Mouse (Mus musculus): ENCODE data around the gene Nbea. TPM values are rescaled to one million over a fixed set of nuclear protein-coding genes. Genes with fewer than 3 reads are reported as not detected.
"Not testable (repeated sequence)": the region's sequence is repeated elsewhere in the genome, so short reads cannot be mapped to it uniquely, and the experiment has no call there.

Nbea gene
- polyA plus RNA-seq, 1 experiment, result 3.4 TPM

DNA sequence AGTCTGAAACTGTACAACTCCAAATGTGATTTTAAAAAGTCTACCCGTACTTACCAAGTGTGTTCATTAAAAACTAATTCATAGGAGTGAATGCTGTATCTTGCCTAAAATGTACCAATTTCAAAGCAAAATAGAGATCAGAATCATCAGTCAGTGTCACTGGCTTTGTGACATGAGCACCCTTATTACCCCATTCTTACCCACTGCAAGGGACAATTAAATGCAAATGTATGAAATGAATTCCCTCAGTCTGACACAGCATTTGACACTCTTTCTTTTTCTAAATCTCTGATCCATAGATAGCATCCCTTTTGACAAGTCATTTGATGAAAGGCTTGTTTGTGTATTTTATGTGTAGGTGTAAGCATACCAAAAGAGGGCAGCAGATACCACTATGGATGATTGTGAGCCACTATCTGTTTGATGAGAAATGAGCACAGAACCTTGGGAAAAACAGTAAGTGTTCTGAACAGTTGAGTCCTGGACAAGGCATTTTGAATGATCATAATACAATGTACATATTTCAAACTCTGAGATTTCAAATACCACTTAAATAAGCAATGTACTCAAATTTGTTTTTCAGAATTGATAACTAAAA is 104.4 kb downstream of the Nbea start:
- Histone ChIP-seq H3K4me1 (ENCODE audit: control insufficient read depth, insufficient read depth, insufficient read length, low read length) (no peaks in the 10 kb centered on the region), H3K4me3 (ENCODE audit: insufficient read depth, low read depth, low read length) (no peak overlapping the region), H3K27ac (replicated peaks; ENCODE audit: low read depth, low read length) (no peak overlapping the region)

- Histone ChIP-seq H3K27ac (replicated peaks; ENCODE audit: low read depth, low read length) (no peak overlapping the region), H3K4me1 (ENCODE audit: control insufficient read depth, insufficient read depth, insufficient read length, low read length) (no peaks in the 10 kb centered on the region), H3K4me3 (ENCODE audit: insufficient read depth, low read depth, low read length) (no peak overlapping the region)
These were observed 115.7 kb downstream of the Nbea start for GRCm38 (mm10) chr3:56067849-56068248.

DNA sequence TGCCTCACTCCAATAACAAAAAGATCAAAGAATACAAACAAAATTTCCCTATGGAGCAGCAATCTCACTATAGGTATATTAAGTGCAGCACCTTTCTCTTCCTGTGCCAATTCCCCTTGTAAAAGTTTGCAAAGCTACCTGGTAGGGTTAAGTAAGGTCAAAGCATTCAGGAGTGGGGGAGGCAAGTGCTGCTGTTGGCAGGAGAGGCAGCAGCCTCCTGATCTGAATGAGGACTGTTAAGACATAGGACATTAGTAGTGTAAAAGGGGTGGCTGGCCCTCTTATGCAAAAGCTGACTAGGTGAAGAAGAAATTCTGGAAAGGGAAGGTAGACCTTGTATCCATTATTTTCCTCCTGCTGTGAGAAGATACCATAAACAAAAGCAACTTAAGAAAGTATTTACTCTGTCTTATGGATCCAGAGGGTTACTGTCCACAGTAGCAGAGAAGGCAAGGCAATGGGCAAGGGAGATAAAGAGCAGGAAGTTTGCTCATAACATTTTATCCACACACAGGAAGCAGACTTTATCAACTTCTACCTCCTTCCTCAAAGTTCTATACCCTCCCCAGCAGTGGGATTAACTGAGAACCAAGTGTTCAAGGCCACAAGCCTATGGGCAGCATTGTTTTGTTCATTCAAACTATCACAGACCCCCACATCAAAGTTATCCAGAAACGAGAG is 117.0 kb downstream of the Nbea start:
- no peak overlapping the region for H3K4me3 ChIP-seq (ENCODE audit: insufficient read depth, low read depth, low read length)
- no peak overlapping the region for H3K27ac ChIP-seq (replicated peaks; ENCODE audit: low read depth, low read length)
- no peaks in the 10 kb centered on the region for H3K4me1 ChIP-seq (ENCODE audit: control insufficient read depth, insufficient read depth, insufficient read length, low read length)

DNA sequence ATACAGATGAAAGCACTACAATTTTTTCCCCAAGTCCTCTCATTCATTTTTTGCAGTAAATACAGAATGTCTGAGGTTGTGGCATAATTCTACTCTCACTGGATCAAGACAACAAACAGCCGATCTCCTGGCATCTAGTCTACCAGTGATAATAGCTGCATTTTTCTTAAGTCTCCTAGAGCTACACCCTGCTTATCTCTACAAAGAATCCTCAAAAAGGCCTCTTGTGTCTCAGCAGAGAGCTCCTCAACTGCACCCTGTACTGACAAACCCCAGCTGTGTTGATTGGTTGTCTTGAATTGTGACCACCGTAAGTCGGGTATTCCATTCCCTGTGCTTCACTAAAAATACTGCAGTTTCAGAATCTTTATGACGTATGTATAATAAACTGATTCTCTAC is 118.3 kb downstream of the Nbea start:
- Histone ChIP-seq H3K4me3 (ENCODE audit: insufficient read depth, low read depth, low read length) (no peak overlapping the region), H3K27ac (replicated peaks; ENCODE audit: low read depth, low read length) (no peak overlapping the region), H3K4me1 (ENCODE audit: control insufficient read depth, insufficient read depth, insufficient read length, low read length) (no peaks in the 10 kb centered on the region)

- Histone ChIP-seq H3K27ac (replicated peaks; ENCODE audit: low read depth, low read length) (no peak overlapping the region), H3K4me1 (ENCODE audit: control insufficient read depth, insufficient read depth, insufficient read length, low read length) (no peaks in the 10 kb centered on the region), H3K4me3 (ENCODE audit: insufficient read depth, low read depth, low read length) (no peak overlapping the region)
These were observed 137.7 kb downstream of the Nbea start for GRCm38 (mm10) chr3:56045659-56046336.

DNA sequence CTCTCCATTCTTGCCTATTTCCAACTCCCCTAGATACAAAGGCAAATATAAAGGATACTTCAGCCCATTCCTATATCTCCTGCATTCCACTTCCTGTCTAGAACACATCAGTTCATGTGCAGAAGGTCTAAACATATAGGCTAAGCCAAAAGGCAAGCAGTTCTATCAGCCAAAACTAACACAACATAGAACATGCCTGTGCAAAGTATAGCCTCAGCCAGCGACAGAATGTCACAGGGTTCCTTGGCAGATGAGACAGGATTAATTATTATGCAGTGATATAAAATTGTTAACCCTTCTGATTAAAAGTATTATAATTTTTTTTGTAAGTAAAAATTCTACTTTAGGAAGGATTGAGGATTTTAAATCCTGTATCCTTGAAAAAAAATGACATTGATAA is 140.4 kb downstream of the Nbea start:
- H3K4me3 ChIP-seq (ENCODE audit: insufficient read depth, low read depth, low read length), result no peak overlapping the region
- H3K27ac ChIP-seq (replicated peaks; ENCODE audit: low read depth, low read length), result no peak overlapping the region
- H3K4me1 ChIP-seq (ENCODE audit: control insufficient read depth, insufficient read depth, insufficient read length, low read length), result no peaks in the 10 kb centered on the region

GRCm38 (mm10) chr3:56039494-56039893 is 144.0 kb downstream of the Nbea start:
- H3K27ac ChIP-seq (replicated peaks; ENCODE audit: low read depth, low read length), result no peak overlapping the region
- H3K4me1 ChIP-seq (ENCODE audit: control insufficient read depth, insufficient read depth, insufficient read length, low read length), result no peaks in the 10 kb centered on the region
- no peak overlapping the region for H3K4me3 ChIP-seq (ENCODE audit: insufficient read depth, low read depth, low read length)

DNA sequence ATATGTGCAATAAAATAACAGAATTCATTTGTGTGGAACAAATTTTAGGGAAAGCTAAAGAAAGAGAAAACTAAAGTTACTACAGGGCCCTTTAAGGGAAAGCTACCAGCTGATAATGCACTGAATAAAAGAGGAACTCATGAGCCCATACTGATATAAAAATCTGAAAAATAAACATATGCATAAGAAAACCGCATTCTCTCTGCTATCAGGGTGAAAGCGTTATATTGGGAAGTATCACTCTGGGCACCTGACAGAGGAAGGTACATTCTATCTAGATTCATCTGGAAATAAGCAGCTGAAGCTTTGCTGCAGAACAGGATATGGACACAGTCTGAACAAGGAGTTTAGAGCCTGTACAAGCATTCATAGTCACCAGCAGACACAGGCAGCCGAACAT is 148.9 kb downstream of the Nbea start:
- H3K4me1 ChIP-seq (ENCODE audit: control insufficient read depth, insufficient read depth, insufficient read length, low read length), result no peaks in the 10 kb centered on the region
- H3K4me3 ChIP-seq (ENCODE audit: insufficient read depth, low read depth, low read length), result no peak overlapping the region
- no peak overlapping the region for H3K27ac ChIP-seq (replicated peaks; ENCODE audit: low read depth, low read length)

DNA sequence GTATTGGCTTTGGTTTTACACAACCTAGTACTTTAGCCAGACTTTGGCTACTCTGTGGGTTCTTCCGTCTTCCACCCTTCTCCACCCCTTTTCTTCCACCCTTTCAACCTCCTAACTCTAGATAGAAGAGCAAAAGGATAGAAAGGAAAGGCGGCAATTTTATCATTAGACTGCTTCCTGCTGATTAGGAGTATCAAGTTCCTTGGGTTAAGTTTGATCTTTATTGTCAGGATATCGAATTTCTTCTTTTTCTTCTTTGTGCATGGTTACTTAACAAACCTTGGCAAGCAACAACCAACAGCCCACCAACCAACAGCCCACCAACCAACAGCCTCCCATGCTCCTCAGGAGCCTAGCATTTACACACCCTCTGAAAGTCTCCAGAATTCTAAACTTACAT is 165.0 kb downstream of the Nbea start:
- Histone ChIP-seq H3K27ac (replicated peaks; ENCODE audit: low read depth, low read length) (no peak overlapping the region), H3K4me3 (ENCODE audit: insufficient read depth, low read depth, low read length) (no peak overlapping the region), H3K4me1 (ENCODE audit: control insufficient read depth, insufficient read depth, insufficient read length, low read length) (no peaks in the 10 kb centered on the region)

DNA sequence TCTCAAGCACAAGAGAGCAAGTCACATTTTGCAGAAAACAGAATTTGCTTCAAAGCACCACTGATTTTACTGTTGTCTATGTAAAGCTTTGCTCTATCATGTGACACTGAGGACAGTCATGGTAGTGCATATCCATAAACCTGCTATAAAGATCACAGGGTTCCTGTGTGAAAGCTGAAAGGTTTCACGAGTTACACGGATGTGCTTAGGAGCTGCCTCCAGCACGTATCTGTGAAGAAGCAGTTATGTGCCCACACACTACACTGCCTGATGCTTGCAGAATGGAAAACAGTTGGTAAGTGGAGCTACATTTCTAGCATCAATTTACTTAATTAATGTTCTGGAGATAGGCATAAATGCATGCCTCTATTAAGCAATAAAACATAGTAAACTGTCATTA is 172.4 kb downstream of the Nbea start:
- Histone ChIP-seq H3K4me1 (ENCODE audit: control insufficient read depth, insufficient read depth, insufficient read length, low read length) (no peaks in the 10 kb centered on the region), H3K4me3 (ENCODE audit: insufficient read depth, low read depth, low read length) (no peak overlapping the region), H3K27ac (replicated peaks; ENCODE audit: low read depth, low read length) (no peak overlapping the region)

GRCm38 (mm10) chr3:56007991-56008390 is 175.5 kb downstream of the Nbea start:
- no peak overlapping the region for H3K27ac ChIP-seq (replicated peaks; ENCODE audit: low read depth, low read length)
- no peak overlapping the region for H3K4me3 ChIP-seq (ENCODE audit: insufficient read depth, low read depth, low read length)
- H3K4me1 ChIP-seq (ENCODE audit: control insufficient read depth, insufficient read depth, insufficient read length, low read length), result no peaks in the 10 kb centered on the region

GRCm38 (mm10) chr3:56000259-56000658 is 183.2 kb downstream of the Nbea start:
- Histone ChIP-seq H3K4me3 (ENCODE audit: insufficient read depth, low read depth, low read length) (no peak overlapping the region), H3K27ac (replicated peaks; ENCODE audit: low read depth, low read length) (no peak overlapping the region), H3K4me1 (ENCODE audit: control insufficient read depth, insufficient read depth, insufficient read length, low read length) (no peaks in the 10 kb centered on the region)

DNA sequence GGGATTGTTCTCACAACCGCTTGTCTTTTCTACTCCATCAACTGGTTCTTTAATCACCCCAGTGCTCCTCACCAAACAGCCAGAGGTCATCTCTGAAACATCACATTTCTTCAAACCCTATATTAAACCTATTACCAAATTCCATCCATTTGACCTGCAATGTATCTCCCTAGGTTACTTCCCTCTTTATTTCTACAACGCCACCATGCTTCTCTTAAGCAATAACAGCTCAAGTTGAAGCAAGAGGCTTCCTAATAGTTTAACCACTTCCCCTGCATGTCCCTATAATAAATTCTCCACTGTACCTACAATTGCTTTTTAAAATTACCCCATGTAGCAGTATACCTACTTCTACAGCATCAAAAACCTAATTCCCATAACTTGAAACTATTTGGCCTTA is 205.1 kb downstream of the Nbea start:
- Histone ChIP-seq H3K27ac (replicated peaks; ENCODE audit: low read depth, low read length) (no peak overlapping the region), H3K4me1 (ENCODE audit: control insufficient read depth, insufficient read depth, insufficient read length, low read length) (no peaks in the 10 kb centered on the region), H3K4me3 (ENCODE audit: insufficient read depth, low read depth, low read length) (no peak overlapping the region)

- H3K27ac ChIP-seq (replicated peaks; ENCODE audit: low read depth, low read length); H3K4me1 ChIP-seq (ENCODE audit: control insufficient read depth, insufficient read depth, insufficient read length, low read length): not testable (repeated sequence)
These were observed 206.5 kb downstream of the Nbea start for GRCm38 (mm10) chr3:55976986-55977385.

DNA sequence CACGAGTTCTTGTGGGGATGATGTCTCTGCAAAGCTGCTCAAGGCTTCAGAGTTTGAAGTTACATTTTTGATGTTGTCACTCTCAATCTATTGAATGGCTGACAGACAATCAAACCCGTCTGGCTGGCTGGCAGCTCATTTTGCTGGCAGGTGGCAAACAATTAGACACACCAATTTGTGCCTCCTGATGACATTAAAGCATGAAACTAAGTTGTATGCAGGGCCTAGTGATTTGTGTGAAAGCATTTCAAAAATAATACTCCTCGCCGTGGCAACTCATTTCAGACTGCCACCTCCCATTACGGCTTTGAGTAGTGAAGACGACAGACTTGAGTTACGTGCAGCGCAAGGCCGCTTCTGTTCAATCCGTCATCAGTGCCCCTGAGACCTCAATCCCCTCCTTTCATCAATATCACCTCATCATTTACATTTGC is 217.8 kb downstream of the Nbea start:
- Histone ChIP-seq H3K4me1 (ENCODE audit: control insufficient read depth, insufficient read depth, insufficient read length, low read length) (no peaks in the 10 kb centered on the region), H3K27ac (replicated peaks; ENCODE audit: low read depth, low read length) (no peak overlapping the region), H3K4me3 (ENCODE audit: insufficient read depth, low read depth, low read length) (no peak overlapping the region)

More at GRCm38 (mm10) chr3:55976986-55977385, 206.5 kb downstream of the Nbea start:
- H3K4me3 ChIP-seq (ENCODE audit: insufficient read depth, low read depth, low read length), result not testable (repeated sequence)

GRCm38 (mm10) chr3:55963032-55963431 is 220.5 kb downstream of the Nbea start:
- H3K4me3 ChIP-seq (ENCODE audit: insufficient read depth, low read depth, low read length), result no peak overlapping the region
- no peak overlapping the region for H3K27ac ChIP-seq (replicated peaks; ENCODE audit: low read depth, low read length)
- H3K4me1 ChIP-seq (ENCODE audit: control insufficient read depth, insufficient read depth, insufficient read length, low read length), result no peaks in the 10 kb centered on the region
